8 mouse cellular contexts compared by ENCODE assay signal in the genomic region with DNA sequence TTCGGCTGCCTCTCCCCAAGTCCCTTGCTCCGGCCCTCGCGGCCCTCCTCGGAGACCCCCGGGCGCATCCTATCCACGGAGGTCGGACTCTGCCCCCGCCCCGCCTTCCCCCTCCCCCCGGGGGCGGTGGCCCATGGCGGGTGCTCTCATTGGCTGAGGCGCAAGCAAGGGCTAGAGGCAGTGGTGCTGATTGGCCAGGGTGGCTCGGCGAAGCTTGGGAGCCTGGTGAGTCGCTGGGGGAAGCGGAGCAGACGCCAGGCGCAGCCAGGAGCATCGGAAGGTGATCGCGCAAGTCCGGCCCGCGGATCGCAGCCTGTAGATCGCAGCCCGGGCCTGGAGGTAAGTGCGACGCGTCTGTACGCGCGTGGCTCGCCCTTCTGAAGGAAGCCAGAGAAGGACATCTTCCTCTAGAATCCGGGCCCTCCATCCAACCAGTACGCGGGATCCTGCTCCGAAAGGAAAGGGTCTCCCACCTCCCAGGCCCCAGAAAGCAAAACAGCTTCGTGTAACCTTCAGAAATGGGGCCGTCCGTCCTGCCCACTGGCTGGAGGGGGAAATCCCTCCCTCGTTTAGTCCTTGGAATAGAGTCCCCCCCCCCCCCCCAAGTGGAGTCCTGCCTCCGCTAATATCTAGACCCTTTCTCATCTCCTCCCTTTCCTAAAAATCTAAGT. TPM values are rescaled to one million over a fixed set of nuclear protein-coding genes. Genes with fewer than 3 reads are reported as not detected.
DNase-seq lines count a peak whose midpoint lies in the region; ATAC-seq lines count a peak whose summit lies in the region.

A gene (plus strand): TSS at position 194 of the 671 bp plus-strand sequence.

- H3K27ac ChIP-seq in embryonic facial prominence, embryonic 15.5 days (replicated peaks) = peak within 1 kb of the TSS; percentile 45; the same call in 1 of the 2 replicates
- peak within 1 kb of the TSS; percentile 85 for H3K27ac ChIP-seq in heart, embryonic 10.5 days
- H3K27ac ChIP-seq in limb, embryonic 12.5 days = peak within 1 kb of the TSS; percentile 45; the same call in 1 of the 2 replicates
- peak within 1 kb of the TSS; percentile 50; the same call in 1 of the 2 replicates for H3K27ac ChIP-seq in midbrain, embryonic 14.5 days (replicated peaks; ENCODE audit: low read depth, low read length)

- no peak for ATAC-seq in erythroblast, adult 5-6 weeks (replicated peaks; ENCODE audit: low FRiP score, poor library complexity, severe bottlenecking)
- peak; percentile 99 for ATAC-seq in embryonic facial prominence, embryonic 15.5 days (ENCODE audit: insufficient number of reproducible peaks, low FRiP score, low TSS enrichment, low read depth)
- peak; percentile 99 for ATAC-seq in limb, embryonic 12.5 days (ENCODE audit: insufficient number of reproducible peaks, insufficient read depth, low FRiP score, low TSS enrichment, low read depth)
- ATAC-seq in midbrain, embryonic 14.5 days (ENCODE audit: low FRiP score, low TSS enrichment) = peak; percentile 98

- H3K4me1 ChIP-seq in erythroblast, embryonic 14.5 days (ENCODE audit: control insufficient read depth) = peaks cover 3% of the 10 kb centered on the region
- peaks cover 15% of the 10 kb centered on the region for H3K4me1 ChIP-seq in embryonic facial prominence, embryonic 15.5 days
- H3K4me1 ChIP-seq in heart, embryonic 10.5 days = peaks cover 26% of the 10 kb centered on the region
- H3K4me1 ChIP-seq in limb, embryonic 12.5 days (replicated peaks) = peaks cover 11% of the 10 kb centered on the region
- peaks cover 30% of the 10 kb centered on the region for H3K4me1 ChIP-seq in midbrain, embryonic 14.5 days (ENCODE audit: control insufficient read depth, insufficient read depth, low read length)

- H3K27me3 ChIP-seq in erythroblast, embryonic 14.5 days (ENCODE audit: control insufficient read depth) = peaks cover 22% of the 10 kb centered on the region
- H3K27me3 ChIP-seq in embryonic facial prominence, embryonic 15.5 days = no peaks in the 10 kb centered on the region
- H3K27me3 ChIP-seq in heart, embryonic 10.5 days (ENCODE audit: insufficient read depth, poor library complexity, severe bottlenecking) = peaks cover 15% of the 10 kb centered on the region; the same call in 1 of the 2 replicates
- H3K27me3 ChIP-seq in limb, embryonic 12.5 days = no peaks in the 10 kb centered on the region
- H3K27me3 ChIP-seq in midbrain, embryonic 14.5 days (ENCODE audit: control insufficient read depth, insufficient read depth, low read length) = peaks cover 5% of the 10 kb centered on the region; the same call in 1 of the 2 replicates

- H3K9ac ChIP-seq in embryonic facial prominence, embryonic 15.5 days = peak within 1 kb of the TSS; percentile 52
- peak within 1 kb of the TSS; percentile 65 for H3K9ac ChIP-seq in limb, embryonic 12.5 days (replicated peaks)
- peak within 1 kb of the TSS; percentile 63 for H3K9ac ChIP-seq in midbrain, embryonic 14.5 days (replicated peaks; ENCODE audit: low read length)

- no peaks in the 10 kb centered on the region for H3K9me3 ChIP-seq in erythroblast, embryonic 14.5 days (ENCODE audit: control insufficient read depth, low read length)
- H3K9me3 ChIP-seq in embryonic facial prominence, embryonic 15.5 days (replicated peaks) = no peaks in the 10 kb centered on the region
- no peaks in the 10 kb centered on the region for H3K9me3 ChIP-seq in heart, embryonic 10.5 days
- no peaks in the 10 kb centered on the region for H3K9me3 ChIP-seq in limb, embryonic 12.5 days
- H3K9me3 ChIP-seq in midbrain, embryonic 14.5 days (ENCODE audit: control insufficient read depth, low read length) = no peaks in the 10 kb centered on the region

- H3K36me3 ChIP-seq in erythroblast, embryonic 14.5 days (ENCODE audit: control insufficient read depth) = no peaks in the 10 kb centered on the region; the same call in 1 of the 2 replicates
- no peaks in the 10 kb centered on the region for H3K36me3 ChIP-seq in embryonic facial prominence, embryonic 15.5 days
- peaks cover 3% of the 10 kb centered on the region; the same call in 1 of the 2 replicates for H3K36me3 ChIP-seq in heart, embryonic 10.5 days
- peaks cover 3% of the 10 kb centered on the region; the same call in 1 of the 2 replicates for H3K36me3 ChIP-seq in limb, embryonic 12.5 days
- H3K36me3 ChIP-seq in midbrain, embryonic 14.5 days (ENCODE audit: control insufficient read depth, insufficient read depth, low read length) = no peaks in the 10 kb centered on the region

- DNase-seq in heart, embryonic 10.5 days (ENCODE audit: low spot score) = peak; percentile 98
- DNase-seq in kidney, adult 9 months = peak; percentile 99
- DNase-seq in midbrain, embryonic 14.5 days = peak; percentile 97
- peak; percentile 43 to 47 for DNase-seq in spleen, postnatal 36 days (ENCODE audit: low spot score in 2 of 2)

- 1% methylated on average over 45 of the region's 46 CpGs for WGBS in embryonic facial prominence, embryonic 15.5 days
- WGBS in heart, embryonic 10.5 days = under 1% methylated on average over 46 of the region's 46 CpGs
- under 1% methylated on average over 46 of the region's 46 CpGs for WGBS in limb, embryonic 12.5 days
- under 1% methylated on average over 46 of the region's 46 CpGs for WGBS in midbrain, embryonic 14.5 days

- peak within 1 kb of the TSS; percentile 55 for H3K4me3 ChIP-seq in erythroblast, embryonic 14.5 days (replicated peaks)
- peak within 1 kb of the TSS; percentile 64 for H3K4me3 ChIP-seq in embryonic facial prominence, embryonic 15.5 days (replicated peaks)
- peak within 1 kb of the TSS; percentile 73 for H3K4me3 ChIP-seq in heart, embryonic 10.5 days
- peak within 1 kb of the TSS; percentile 60 for H3K4me3 ChIP-seq in limb, embryonic 12.5 days (replicated peaks)
- peak within 1 kb of the TSS; percentile 53 for H3K4me3 ChIP-seq in midbrain, embryonic 14.5 days (replicated peaks; ENCODE audit: low read depth, low read length)

- peak within 1 kb of the TSS; percentile 76 for H3K4me2 ChIP-seq in embryonic facial prominence, embryonic 15.5 days (replicated peaks)
- peak within 1 kb of the TSS; percentile 77 for H3K4me2 ChIP-seq in limb, embryonic 12.5 days
- peak within 1 kb of the TSS; percentile 71 for H3K4me2 ChIP-seq in midbrain, embryonic 14.5 days (ENCODE audit: low read length)

RNA-seq across cellular contexts. Expression of the gene that starts here (rescaled TPM):
- 0.06 and 0.21 TPM in 2 replicates for polyA plus RNA-seq in erythroblast, embryonic 14.5 days (2012)
- 2.5 TPM in 1 of 2 replicates, not detected in the other for total RNA-seq in erythroblast, adult 5-6 weeks (2015; ENCODE audit: low replicate concordance)
- total RNA-seq in erythroblast, adult 5-6 weeks (2017; ENCODE audit: low replicate concordance) = 1.3 and 2.4 TPM in 2 replicates
- 21.5 and 22.8 TPM in 2 replicates for polyA plus RNA-seq in embryonic facial prominence, embryonic 15.5 days (2015; fragmentation: Nextera tagmentation; extraction: Ambion mirVana)
- polyA plus RNA-seq in heart, embryonic 10.5 days (2016; fragmentation: Nextera tagmentation; extraction: Ambion mirVana) = 34.7 and 41.8 TPM in 2 replicates
- polyA plus RNA-seq in limb, embryonic 12.5 days (2016; fragmentation: Nextera tagmentation; extraction: Ambion mirVana) = 36.4 and 41.8 TPM in 2 replicates
- polyA plus RNA-seq in midbrain, embryonic 14.5 days (2014; fragmentation: Nextera tagmentation; extraction: Ambion mirVana) = 44.2 and 51.2 TPM in 2 replicates

Comparison
In these comparisons a context has a peak if more than half of its experiments do, and no peak if none do; other contexts are left out.
1. RNA of the gene that starts here (polyA plus RNA-seq): 44.2 to 51.2 TPM in midbrain, embryonic 14.5 days, 36.4 to 41.8 TPM in limb, embryonic 12.5 days, 34.7 to 41.8 TPM in heart, embryonic 10.5 days and 21.5 to 22.8 TPM in embryonic facial prominence, embryonic 15.5 days; 0.06 to 0.21 TPM in erythroblast, embryonic 14.5 days; every median in the first group is over 10 times any median in the second.
2. DNase-seq: peak in every context shown above with its lines; median percentile 99 in kidney, adult 9 months; 98 in heart, embryonic 10.5 days; 97 in midbrain, embryonic 14.5 days; 45 in spleen, postnatal 36 days.
3. Peak in every context shown above with its lines, with median percentiles within 50 percentile points of each other: H3K4me3 ChIP-seq, H3K27ac ChIP-seq, H3K4me2 ChIP-seq and H3K9ac ChIP-seq.